Mouse (Mus musculus): Measurements from ENCODE around the gene Mki67. TPM values are rescaled to one million over a fixed set of nuclear protein-coding genes. Genes with fewer than 3 reads are reported as not detected.
"Not testable (repeated sequence)": the region's sequence is repeated elsewhere in the genome, so short reads cannot be mapped to it uniquely, and the experiment has no call there.

Mki67 gene
- polyA plus RNA-seq, 1 experiment from 2014 or later = 50.9 TPM

GRCm38 (mm10) chr7:135694796-135695195 is 21.4 kb downstream of the Mki67 start:
- Histone ChIP-seq H3K9me3 (no peaks in the 10 kb centered on the region), H3K27me3 (no peaks in the 10 kb centered on the region), H3K4me3 (no peak overlapping the region), H3K27ac (replicated peaks) (no peak overlapping the region), H3K4me1 (no peaks in the 10 kb centered on the region), H3K9ac (replicated peaks) (no peak overlapping the region), H3K36me3 (peaks cover 89% of the 10 kb centered on the region), H3K4me2 (replicated peaks) (no peak overlapping the region)
- no peak for ATAC-seq (ENCODE audit: low FRiP score, low read depth)
- WGBS = 95% methylated on average over 5 of the region's 5 CpGs

- Histone ChIP-seq H3K27ac (replicated peaks) (0 out of 2 replicates have a peak overlapping the region, but pooled peaks have one; percentile 7), H3K4me1 (no peaks in the 10 kb centered on the region), H3K27me3 (no peaks in the 10 kb centered on the region), H3K4me2 (replicated peaks) (no peak overlapping the region), H3K4me3 (no peak overlapping the region), H3K9me3 (no peaks in the 10 kb centered on the region), H3K36me3 (peaks cover 89% of the 10 kb centered on the region), H3K9ac (replicated peaks) (no peak overlapping the region)
- WGBS = 94% methylated on average over 4 of the region's 4 CpGs
- ATAC-seq (ENCODE audit: low FRiP score, low read depth) = no peak
Measured at GRCm38 (mm10) chr7:135694130-135694529, 22.0 kb downstream of the Mki67 start.

GRCm38 (mm10) chr7:135691941-135692340 is 24.2 kb downstream of the Mki67 start:
- no peak overlapping the region for H3K4me2 ChIP-seq (replicated peaks)
- no peak for ATAC-seq (ENCODE audit: low FRiP score, low read depth)
- no peak overlapping the region for H3K9ac ChIP-seq (replicated peaks)
- H3K27me3 ChIP-seq = no peaks in the 10 kb centered on the region
- H3K36me3 ChIP-seq = peaks cover 86% of the 10 kb centered on the region
- H3K4me1 ChIP-seq = no peaks in the 10 kb centered on the region
- 92% methylated on average over 5 of the region's 5 CpGs for WGBS
- no peak overlapping the region for H3K27ac ChIP-seq (replicated peaks)
- H3K4me3 ChIP-seq = no peak overlapping the region
- no peaks in the 10 kb centered on the region for H3K9me3 ChIP-seq

- H3K4me1 ChIP-seq = no peaks in the 10 kb centered on the region
- no peak for ATAC-seq (ENCODE audit: low FRiP score, low read depth)
- H3K9ac ChIP-seq (replicated peaks) = no peak overlapping the region
- H3K36me3 ChIP-seq = peaks cover 79% of the 10 kb centered on the region
- no peak overlapping the region for H3K4me2 ChIP-seq (replicated peaks)
- no peak overlapping the region for H3K27ac ChIP-seq (replicated peaks)
- WGBS = 90% methylated on average over 7 of the region's 7 CpGs
- no peaks in the 10 kb centered on the region for H3K27me3 ChIP-seq
- H3K4me3 ChIP-seq = no peak overlapping the region
- no peaks in the 10 kb centered on the region for H3K9me3 ChIP-seq
Measured at GRCm38 (mm10) chr7:135689396-135689795, 26.8 kb downstream of the Mki67 start.

GRCm38 (mm10) chr7:135684938-135685337 is 31.2 kb downstream of the Mki67 start:
- Histone ChIP-seq H3K36me3 (peaks cover 44% of the 10 kb centered on the region), H3K9me3 (no peaks in the 10 kb centered on the region), H3K27ac (replicated peaks) (no peak overlapping the region; the same call in 1 of the 2 replicates), H3K4me2 (replicated peaks) (no peak overlapping the region), H3K9ac (replicated peaks) (no peak overlapping the region), H3K27me3 (no peaks in the 10 kb centered on the region), H3K4me1 (no peaks in the 10 kb centered on the region), H3K4me3 (no peak overlapping the region)
- ATAC-seq (ENCODE audit: low FRiP score, low read depth) = no peak
- WGBS = 87% methylated on average over 7 of the region's 7 CpGs

GRCm38 (mm10) chr7:135684098-135684497 is 32.1 kb downstream of the Mki67 start:
- H3K4me2 ChIP-seq (replicated peaks); H3K4me3 ChIP-seq; H3K9ac ChIP-seq (replicated peaks); H3K27ac ChIP-seq (replicated peaks); ATAC-seq (ENCODE audit: low FRiP score, low read depth); H3K27me3 ChIP-seq; H3K4me1 ChIP-seq; H3K9me3 ChIP-seq: not testable (repeated sequence)
- 69% methylated on average over 4 of the region's 4 CpGs for WGBS
- peaks cover 37% of the 10 kb centered on the region for H3K36me3 ChIP-seq

GRCm38 (mm10) chr7:135680334-135680733 is 35.8 kb downstream of the Mki67 start:
- peaks cover 4% of the 10 kb centered on the region for H3K36me3 ChIP-seq
- no peaks in the 10 kb centered on the region for H3K27me3 ChIP-seq
- H3K4me1 ChIP-seq = no peaks in the 10 kb centered on the region
- no peaks in the 10 kb centered on the region for H3K9me3 ChIP-seq
- ATAC-seq (ENCODE audit: low FRiP score, low read depth) = no peak
- WGBS = 75% methylated on average over 5 of the region's 5 CpGs
- no peak overlapping the region for H3K4me2 ChIP-seq (replicated peaks)
- H3K27ac ChIP-seq (replicated peaks) = no peak overlapping the region
- H3K9ac ChIP-seq (replicated peaks) = no peak overlapping the region
- H3K4me3 ChIP-seq = no peak overlapping the region

GRCm38 (mm10) chr7:135676722-135677121 is 39.4 kb downstream of the Mki67 start:
- 92% methylated on average over 8 of the region's 8 CpGs for WGBS
- no peak overlapping the region for H3K4me3 ChIP-seq
- H3K36me3 ChIP-seq = no peaks in the 10 kb centered on the region
- H3K9ac ChIP-seq (replicated peaks) = no peak overlapping the region
- H3K4me1 ChIP-seq = no peaks in the 10 kb centered on the region
- H3K4me2 ChIP-seq (replicated peaks) = no peak overlapping the region
- no peak overlapping the region for H3K27ac ChIP-seq (replicated peaks)
- no peak for ATAC-seq (ENCODE audit: low FRiP score, low read depth)
- no peaks in the 10 kb centered on the region for H3K9me3 ChIP-seq
- no peaks in the 10 kb centered on the region for H3K27me3 ChIP-seq

GRCm38 (mm10) chr7:135673576-135673975 is 42.6 kb downstream of the Mki67 start:
- H3K27ac ChIP-seq (replicated peaks) = no peak overlapping the region
- H3K4me1 ChIP-seq = no peaks in the 10 kb centered on the region
- no peak overlapping the region for H3K9ac ChIP-seq (replicated peaks)
- WGBS = 75% methylated on average over 3 of the region's 3 CpGs
- ATAC-seq (ENCODE audit: low FRiP score, low read depth) = no peak
- H3K4me2 ChIP-seq (replicated peaks) = no peak overlapping the region
- no peaks in the 10 kb centered on the region for H3K9me3 ChIP-seq
- H3K36me3 ChIP-seq = no peaks in the 10 kb centered on the region
- H3K27me3 ChIP-seq = peaks cover 3% of the 10 kb centered on the region; the same call in 1 of the 2 replicates
- H3K4me3 ChIP-seq = no peak overlapping the region

- H3K4me1 ChIP-seq = peaks cover 4% of the 10 kb centered on the region; the same call in 1 of the 2 replicates
- peaks cover 7% of the 10 kb centered on the region; the same call in 1 of the 2 replicates for H3K27me3 ChIP-seq
- no peak overlapping the region for H3K4me2 ChIP-seq (replicated peaks)
- no peak overlapping the region for H3K4me3 ChIP-seq
- H3K36me3 ChIP-seq = no peaks in the 10 kb centered on the region
- 33% methylated on average over 16 of the region's 16 CpGs for WGBS
- ATAC-seq (ENCODE audit: low FRiP score, low read depth) = peak; percentile 60; the same call in 1 of the 2 replicates
- no peak overlapping the region for H3K9ac ChIP-seq (replicated peaks)
- H3K9me3 ChIP-seq = no peaks in the 10 kb centered on the region
- H3K27ac ChIP-seq (replicated peaks) = no peak overlapping the region
Measured at GRCm38 (mm10) chr7:135668852-135669739, 47.1 kb downstream of the Mki67 start.

GRCm38 (mm10) chr7:135666314-135666713 is 49.8 kb downstream of the Mki67 start:
- no peak for ATAC-seq (ENCODE audit: low FRiP score, low read depth)
- H3K4me1 ChIP-seq = peaks cover 4% of the 10 kb centered on the region; the same call in 1 of the 2 replicates
- no peak overlapping the region for H3K4me3 ChIP-seq
- H3K27ac ChIP-seq (replicated peaks) = no peak overlapping the region
- H3K36me3 ChIP-seq = no peaks in the 10 kb centered on the region
- H3K27me3 ChIP-seq = peaks cover 7% of the 10 kb centered on the region; the same call in 1 of the 2 replicates
- H3K9me3 ChIP-seq = no peaks in the 10 kb centered on the region
- H3K4me2 ChIP-seq (replicated peaks) = no peak overlapping the region
- H3K9ac ChIP-seq (replicated peaks) = no peak overlapping the region
- 95% methylated on average over 2 of the region's 2 CpGs for WGBS

- no peak overlapping the region for H3K4me3 ChIP-seq
- no peak for ATAC-seq (ENCODE audit: low FRiP score, low read depth)
- H3K9ac ChIP-seq (replicated peaks) = no peak overlapping the region
- 87% methylated on average over 7 of the region's 7 CpGs for WGBS
- no peaks in the 10 kb centered on the region for H3K36me3 ChIP-seq
- H3K4me1 ChIP-seq = peaks cover 4% of the 10 kb centered on the region; the same call in 1 of the 2 replicates
- no peak overlapping the region for H3K4me2 ChIP-seq (replicated peaks)
- no peaks in the 10 kb centered on the region for H3K9me3 ChIP-seq
- no peak overlapping the region for H3K27ac ChIP-seq (replicated peaks)
- H3K27me3 ChIP-seq = peaks cover 7% of the 10 kb centered on the region; the same call in 1 of the 2 replicates
Measured at GRCm38 (mm10) chr7:135664211-135664610, 52.0 kb downstream of the Mki67 start.

Measured in midbrain, embryonic 12.5 days (tissue).